Mouse (Mus musculus) embryonic facial prominence, embryonic 10.5 days (tissue): ENCODE data around the gene Gm45140. TPM values are rescaled to one million over a fixed set of nuclear protein-coding genes. Genes with fewer than 3 reads are reported as not detected.

Experiments used
- DNase-seq: peaks from one replicate; pipeline ENCODE4 v3.0.0-alpha.2; 2017; ENCODE audit warnings: low spot score
- H3K27ac ChIP-seq: fragments of 300-500 bp; sonication (generic); replicated peaks from 2 replicates; pipeline ENCODE4 v1.5.1; 2016; ENCODE audit warnings: mild to moderate bottlenecking
- H3K27me3 ChIP-seq: fragments of 300-500 bp; sonication (generic); replicated peaks from 2 replicates; pipeline ENCODE4 v1.6.1; 2016; ENCODE audit warnings: low read depth, mild to moderate bottlenecking; ENCODE audit not compliant: poor library complexity, severe bottlenecking
- H3K36me3 ChIP-seq: fragments of 300-500 bp; sonication (generic); replicated peaks from 2 replicates; pipeline ENCODE4 v1.6.1; 2016; ENCODE audit warnings: mild to moderate bottlenecking, moderate library complexity
- H3K4me1 ChIP-seq: fragments of 300-500 bp; sonication (generic); 2 replicates; pipeline ENCODE4 v1.6.1; 2016
- H3K4me3 ChIP-seq: fragments of 300-500 bp; sonication (generic); 2 replicates; pipeline ENCODE4 v1.5.1; 2016; ENCODE audit warnings: mild to moderate bottlenecking, moderate library complexity
- H3K9me3 ChIP-seq: fragments of 300-500 bp; sonication (generic); 2 replicates; pipeline ENCODE4 v1.6.1; 2016; ENCODE audit warnings: mild to moderate bottlenecking
- WGBS: fragments of 180-500 bp; shearing (Covaris S2); methylation state at CpG from one replicate; pipeline ENCODE4 v1.1.7; 2016; 5-methylcytosine and 5-hydroxymethylcytosine counted together
- polyA plus RNA-seq: library from polyadenylated mRNA; unstranded; fragments of >200 nt; fragmentation: Nextera tagmentation; extraction: Ambion mirVana; gene quantifications from 2 replicates; pipeline ENCODE4 v1.2.1, GENCODE M21; 2016

Gm45140 gene
- polyA plus RNA-seq, 1 experiment from 2014 or later, result 2.8 TPM

DNA sequence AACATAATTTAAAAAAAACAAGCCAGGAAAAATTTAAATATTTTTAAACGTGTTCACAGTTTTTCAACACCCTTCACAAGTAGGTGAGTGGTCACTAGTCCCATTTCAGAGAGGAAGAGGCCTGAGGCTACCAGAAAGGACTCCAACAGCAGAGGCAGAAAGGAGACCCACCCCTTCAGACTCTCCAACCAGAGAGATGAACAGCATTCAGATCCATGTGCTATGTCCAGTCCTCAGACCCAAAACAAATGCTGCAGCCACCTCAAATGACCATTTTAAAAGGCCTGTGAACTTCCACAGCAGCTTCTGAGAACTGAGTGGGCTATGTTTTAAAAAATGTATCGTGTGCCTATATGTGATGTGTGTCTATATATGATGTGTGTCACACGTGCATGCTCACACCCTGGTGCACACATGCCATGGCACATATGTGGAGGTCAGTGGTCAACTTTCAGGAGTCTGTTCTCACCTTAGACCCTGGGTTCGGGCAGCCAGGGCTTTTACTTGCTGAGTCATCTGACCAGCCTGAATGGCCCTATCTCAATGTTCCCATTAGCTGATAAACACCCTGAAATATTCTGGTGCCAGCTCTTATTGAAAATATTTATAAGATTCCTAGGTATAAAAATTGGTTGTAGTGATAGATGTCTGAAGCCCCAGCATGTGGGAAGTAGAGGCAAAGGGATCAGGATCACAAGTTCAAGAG, 27.7 kb downstream of the Gm45140 start:
- no peak for DNase-seq
- Histone ChIP-seq H3K9me3 (no peaks in the 10 kb centered on the region), H3K4me1 (peaks cover 33% of the 10 kb centered on the region), H3K4me3 (no peak overlapping the region), H3K36me3 (0 out of 2 replicates have a peak, but pooled peaks cover 6% of the 10 kb centered on the region), H3K27me3 (peaks cover 11% of the 10 kb centered on the region), H3K27ac (no peak overlapping the region)
- WGBS, result 86% methylated on average over 4 of the region's 4 CpGs

DNA sequence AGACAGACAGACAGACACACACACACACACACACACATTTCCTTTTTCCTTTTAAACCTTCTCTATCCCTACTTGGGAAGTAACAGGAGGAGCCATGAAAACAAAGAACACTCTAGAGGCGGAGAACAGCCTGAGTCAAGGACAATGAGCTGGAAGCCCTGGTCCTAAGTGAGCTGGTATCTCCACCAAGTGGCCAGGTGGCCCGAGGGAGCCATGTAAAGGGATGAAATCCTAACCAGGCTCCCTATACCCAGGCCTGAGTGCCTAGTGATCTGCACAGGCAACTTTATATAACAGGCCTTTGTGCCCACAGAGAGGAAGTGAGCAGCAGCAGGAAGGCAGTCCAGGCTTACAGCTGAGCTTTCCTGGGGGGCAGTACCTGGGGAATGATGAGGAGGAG, 28.7 kb downstream of the Gm45140 start:
- H3K4me1 ChIP-seq, result peaks cover 25% of the 10 kb centered on the region
- H3K27ac ChIP-seq, result no peak overlapping the region
- H3K9me3 ChIP-seq, result no peaks in the 10 kb centered on the region
- no peak for DNase-seq
- H3K36me3 ChIP-seq, result 0 out of 2 replicates have a peak, but pooled peaks cover 6% of the 10 kb centered on the region
- H3K4me3 ChIP-seq, result no peak overlapping the region
- WGBS, result 49% methylated on average over 2 of the region's 2 CpGs
- H3K27me3 ChIP-seq, result peaks cover 11% of the 10 kb centered on the region

DNA sequence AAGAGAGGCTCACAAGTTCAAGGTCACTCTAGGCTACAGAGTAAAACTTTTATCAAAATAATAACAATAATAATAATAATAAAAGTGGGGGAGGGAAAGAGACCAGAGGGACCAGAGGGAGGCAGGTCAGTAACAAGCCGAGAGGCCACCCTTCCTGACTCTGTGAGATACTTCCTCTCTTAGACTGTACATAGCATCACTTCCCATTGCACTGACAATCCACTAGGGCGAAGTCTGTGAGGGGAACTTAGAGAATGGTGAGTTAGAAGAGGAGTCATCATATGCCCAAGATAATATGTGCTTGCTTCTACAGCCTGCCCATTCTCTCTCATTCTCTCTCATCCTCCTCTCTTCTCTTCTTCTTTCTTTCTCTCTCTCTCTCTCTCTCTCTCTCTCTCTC, 29.6 kb downstream of the Gm45140 start:
- Histone ChIP-seq H3K4me3 (no peak overlapping the region), H3K4me1 (peaks cover 17% of the 10 kb centered on the region), H3K27ac (no peak overlapping the region), H3K9me3 (no peaks in the 10 kb centered on the region), H3K27me3 (peaks cover 11% of the 10 kb centered on the region), H3K36me3 (0 out of 2 replicates have a peak, but pooled peaks cover 6% of the 10 kb centered on the region)
- WGBS, result 79% methylated on average over 2 of the region's 2 CpGs
- no peak for DNase-seq

DNA sequence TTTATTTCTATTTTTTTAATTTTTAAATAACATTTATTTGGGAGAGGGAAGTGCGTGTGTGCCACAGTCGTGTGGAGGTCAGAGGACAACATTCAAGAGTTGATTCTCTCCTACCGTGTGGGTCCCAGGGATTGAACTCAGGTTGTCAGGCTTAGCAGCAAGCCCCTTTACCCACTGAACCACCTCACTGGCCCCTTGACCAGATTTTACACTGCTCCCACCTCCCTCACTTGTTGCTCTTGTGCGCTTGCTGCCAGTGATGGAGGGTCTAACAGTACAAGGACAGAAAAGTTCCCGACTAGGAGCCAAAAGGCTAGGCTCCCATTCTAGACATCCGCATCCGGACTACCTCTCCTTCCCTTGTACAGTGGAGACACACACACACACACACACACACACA, 30.1 kb downstream of the Gm45140 start:
- no peak for DNase-seq
- Histone ChIP-seq H3K36me3 (0 out of 2 replicates have a peak, but pooled peaks cover 6% of the 10 kb centered on the region), H3K9me3 (no peaks in the 10 kb centered on the region), H3K4me1 (peaks cover 11% of the 10 kb centered on the region), H3K27ac (no peak overlapping the region), H3K4me3 (no peak overlapping the region), H3K27me3 (peaks cover 11% of the 10 kb centered on the region)
- WGBS, result 91% methylated on average over 7 of the region's 7 CpGs

DNA sequence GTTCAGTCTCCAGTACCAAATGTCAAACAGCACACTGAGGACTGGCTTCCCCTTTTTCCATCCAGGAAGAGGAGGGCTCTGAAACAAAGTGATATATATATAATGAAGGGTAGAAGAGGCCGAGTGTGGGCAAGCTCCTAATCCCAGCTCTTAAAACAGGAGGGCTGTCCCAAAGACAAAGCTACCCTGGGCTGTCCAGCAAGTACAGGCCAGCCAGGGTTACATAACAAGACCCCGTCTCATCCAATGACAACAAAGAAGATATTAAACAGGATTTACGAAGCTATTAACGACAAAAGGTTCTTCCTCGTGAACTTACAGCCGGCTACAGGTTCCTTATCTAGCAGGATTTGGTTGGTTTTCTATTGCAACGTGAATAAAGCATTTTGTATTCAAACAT, 30.7 kb downstream of the Gm45140 start:
- H3K4me1 ChIP-seq, result 0 out of 2 replicates have a peak, but pooled peaks cover 8% of the 10 kb centered on the region
- no peaks in the 10 kb centered on the region for H3K9me3 ChIP-seq
- WGBS, result 85% methylated on average over 7 of the region's 7 CpGs
- no peak for DNase-seq
- 0 out of 2 replicates have a peak, but pooled peaks cover 6% of the 10 kb centered on the region for H3K36me3 ChIP-seq
- no peak overlapping the region for H3K4me3 ChIP-seq
- H3K27ac ChIP-seq, result no peak overlapping the region
- peaks cover 6% of the 10 kb centered on the region for H3K27me3 ChIP-seq

DNA sequence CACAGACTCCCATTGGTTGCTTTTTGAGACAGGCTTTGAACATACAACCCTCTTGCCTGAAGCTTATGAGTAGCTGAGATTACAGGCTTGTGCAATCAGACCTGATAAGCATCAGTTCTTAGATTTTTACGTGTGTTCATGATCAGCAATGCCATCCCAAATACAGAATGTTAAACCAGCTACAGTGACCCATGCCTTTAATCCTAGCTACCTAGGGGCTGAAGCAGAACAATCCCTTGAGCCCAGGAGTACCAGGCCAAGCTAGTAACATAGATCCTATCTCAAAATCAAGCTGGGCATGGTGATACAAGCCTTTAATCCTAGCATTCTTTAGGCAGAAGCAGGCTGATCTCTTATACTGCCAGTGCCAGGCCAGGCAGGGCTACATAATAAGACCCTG, 31.6 kb downstream of the Gm45140 start:
- no peaks in the 10 kb centered on the region for H3K27me3 ChIP-seq
- DNase-seq, result no peak
- no peak overlapping the region for H3K4me3 ChIP-seq
- no peak overlapping the region for H3K27ac ChIP-seq
- H3K9me3 ChIP-seq, result no peaks in the 10 kb centered on the region
- 87% methylated on average over 1 of the region's 1 CpGs for WGBS
- 0 out of 2 replicates have a peak, but pooled peaks cover 4% of the 10 kb centered on the region for H3K4me1 ChIP-seq
- H3K36me3 ChIP-seq, result 0 out of 2 replicates have a peak, but pooled peaks cover 6% of the 10 kb centered on the region

DNA sequence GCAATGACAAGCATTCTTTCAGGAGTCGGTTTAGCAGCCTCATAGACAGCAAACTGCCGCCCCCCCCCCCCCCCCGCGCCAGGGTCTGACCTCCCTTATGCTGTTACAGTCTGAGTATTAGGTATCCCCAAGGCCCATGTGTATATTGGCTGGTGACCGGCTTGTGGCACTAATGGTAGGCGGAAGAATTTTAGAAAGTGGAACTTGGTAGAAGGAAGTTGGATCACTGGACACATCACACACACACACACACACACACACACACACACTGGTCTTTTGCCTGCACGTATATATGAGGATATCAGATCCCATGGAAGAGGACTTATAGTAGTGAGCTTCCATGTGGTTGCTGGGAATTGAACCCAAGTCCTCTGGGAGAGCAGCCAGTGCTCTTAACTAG, 33.1 kb downstream of the Gm45140 start:
- Histone ChIP-seq H3K9me3 (no peaks in the 10 kb centered on the region), H3K4me3 (no peak overlapping the region), H3K36me3 (0 out of 2 replicates have a peak, but pooled peaks cover 6% of the 10 kb centered on the region), H3K27me3 (no peaks in the 10 kb centered on the region), H3K27ac (no peak overlapping the region), H3K4me1 (0 out of 2 replicates have a peak, but pooled peaks cover 4% of the 10 kb centered on the region)
- WGBS, result 83% methylated on average over 7 of the region's 7 CpGs
- DNase-seq, result no peak

DNA sequence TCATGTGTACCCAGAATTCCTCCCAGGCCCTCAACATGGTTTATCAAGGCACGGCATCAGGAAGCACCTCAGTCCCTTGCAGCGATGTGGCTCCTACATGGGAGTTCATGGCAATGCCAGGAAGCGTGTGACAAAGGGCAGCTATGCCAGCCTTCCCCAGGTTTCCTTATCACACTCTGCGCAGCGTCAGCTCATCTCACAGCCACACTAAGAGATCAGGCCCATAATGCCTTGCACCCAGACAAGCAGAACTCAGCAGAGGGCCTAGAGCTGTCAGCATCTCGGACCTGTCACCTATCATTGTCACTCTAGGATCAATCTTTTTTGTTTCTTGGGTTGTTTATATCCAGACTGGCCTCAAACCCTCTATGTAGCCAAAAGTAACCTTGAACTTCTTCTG, 36.0 kb downstream of the Gm45140 start:
- H3K27me3 ChIP-seq, result no peaks in the 10 kb centered on the region
- DNase-seq, result no peak

DNA sequence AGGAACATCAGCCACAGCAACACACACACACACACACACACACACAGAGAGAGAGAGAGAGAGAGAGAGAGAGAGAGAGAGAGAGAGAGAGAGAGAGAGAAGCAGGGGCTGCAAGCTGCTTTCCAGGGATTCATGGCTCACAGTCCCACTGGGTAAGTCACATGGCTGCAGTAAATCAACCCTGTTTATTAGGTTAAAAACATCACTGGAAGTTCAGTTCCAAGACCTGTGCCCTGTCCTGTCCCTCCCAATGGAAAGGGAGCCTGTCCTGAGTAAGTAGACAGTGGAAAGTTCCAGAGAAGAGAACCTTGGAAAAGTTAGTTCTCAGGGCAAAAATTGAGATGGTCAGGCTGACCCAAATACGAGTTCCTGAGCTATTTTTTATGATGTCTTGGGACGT, 38.3 kb downstream of the Gm45140 start:
- no peaks in the 10 kb centered on the region for H3K9me3 ChIP-seq
- DNase-seq, result no peak
- H3K36me3 ChIP-seq, result peaks cover 5% of the 10 kb centered on the region
- no peaks in the 10 kb centered on the region for H3K27me3 ChIP-seq
- no peak overlapping the region for H3K27ac ChIP-seq
- no peak overlapping the region for H3K4me3 ChIP-seq
- WGBS, result 50% methylated on average over 2 of the region's 2 CpGs
- 0 out of 2 replicates have a peak, but pooled peaks cover 7% of the 10 kb centered on the region for H3K4me1 ChIP-seq

More for the DNA sequence above, 36.0 kb downstream of the Gm45140 start:
- Histone ChIP-seq H3K36me3 (0 out of 2 replicates have a peak, but pooled peaks cover 2% of the 10 kb centered on the region), H3K27ac (no peak overlapping the region), H3K4me1 (0 out of 2 replicates have a peak, but pooled peaks cover 7% of the 10 kb centered on the region), H3K9me3 (no peaks in the 10 kb centered on the region), H3K4me3 (no peak overlapping the region)
- 88% methylated on average over 6 of the region's 6 CpGs for WGBS

DNA sequence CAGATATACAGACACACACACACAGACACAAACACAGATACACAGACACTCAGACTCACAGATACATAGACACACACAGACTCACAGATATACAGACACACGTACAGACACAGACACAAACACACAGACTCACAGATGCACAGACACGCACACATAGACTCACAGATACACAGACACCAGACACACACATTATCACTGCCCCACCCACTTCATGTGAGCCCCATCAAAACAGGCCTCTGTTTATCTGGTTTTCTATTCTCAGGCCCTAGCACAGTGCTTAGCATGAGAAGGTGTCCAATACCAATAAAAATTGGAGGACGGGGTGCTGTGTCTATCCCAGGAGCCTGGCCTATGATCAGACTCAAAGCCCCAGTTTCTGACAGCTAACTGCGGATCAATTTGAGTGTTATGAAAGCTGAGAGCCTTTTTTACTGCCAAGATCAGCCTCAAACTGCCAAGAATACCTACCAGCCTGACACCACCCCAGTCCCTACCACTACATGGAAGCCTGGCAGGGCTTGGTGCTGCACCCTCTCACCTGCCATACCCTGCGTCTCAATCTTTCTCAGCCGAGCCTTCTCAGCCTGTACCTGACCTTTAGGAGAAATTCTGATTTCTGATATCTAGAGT, 39.2 kb downstream of the Gm45140 start:
- H3K4me3 ChIP-seq, result no peak overlapping the region
- H3K36me3 ChIP-seq, result peaks cover 10% of the 10 kb centered on the region
- H3K9me3 ChIP-seq, result no peaks in the 10 kb centered on the region
- H3K4me1 ChIP-seq, result 0 out of 2 replicates have a peak, but pooled peaks cover 7% of the 10 kb centered on the region
- no peak for DNase-seq
- 90% methylated on average over 6 of the region's 6 CpGs for WGBS
- H3K27me3 ChIP-seq, result no peaks in the 10 kb centered on the region
- H3K27ac ChIP-seq, result no peak overlapping the region

DNA sequence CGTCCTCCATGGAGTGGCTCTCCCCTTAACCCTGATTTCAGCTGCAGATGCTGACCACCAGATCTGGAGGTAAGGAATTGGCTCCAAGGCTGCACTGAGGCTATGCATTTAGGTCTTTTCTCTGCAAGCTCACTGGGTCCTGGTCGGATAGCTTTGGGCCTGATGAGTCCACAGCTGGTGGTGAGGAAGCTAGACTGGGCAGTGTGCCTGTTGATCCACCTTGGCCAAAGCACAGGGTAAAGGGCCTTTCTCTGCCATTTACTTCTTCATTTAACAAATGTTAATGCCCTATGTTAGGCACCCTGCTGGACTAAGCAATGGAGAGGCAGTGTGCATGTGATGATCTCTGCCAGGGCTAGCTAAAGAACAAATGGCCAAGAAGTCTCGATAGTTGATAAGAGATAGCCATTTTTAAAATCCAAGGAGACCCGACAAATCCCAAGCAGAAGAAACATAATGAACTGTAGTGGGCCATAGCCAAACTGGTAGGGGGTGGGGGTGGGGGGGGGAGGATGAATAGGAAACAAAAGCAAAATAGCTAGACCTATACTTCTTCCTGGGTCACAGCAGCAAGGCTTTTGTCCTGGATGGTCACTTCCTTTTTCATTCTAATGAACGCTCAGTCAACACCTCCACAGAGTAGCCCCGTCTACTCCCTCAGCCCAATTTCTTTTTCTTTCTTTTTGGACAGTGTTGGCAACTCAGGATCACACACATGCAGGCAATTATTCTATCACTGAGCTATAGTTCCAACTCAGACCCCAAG, 40.0 kb downstream of the Gm45140 start:
- H3K36me3 ChIP-seq, result peaks cover 10% of the 10 kb centered on the region
- H3K27me3 ChIP-seq, result no peaks in the 10 kb centered on the region
- no peaks in the 10 kb centered on the region for H3K9me3 ChIP-seq
- 71% methylated on average over 6 of the region's 6 CpGs for WGBS
- H3K4me1 ChIP-seq, result 0 out of 2 replicates have a peak, but pooled peaks cover 7% of the 10 kb centered on the region
- no peak overlapping the region for H3K27ac ChIP-seq
- H3K4me3 ChIP-seq, result no peak overlapping the region
- DNase-seq, result no peak

DNA sequence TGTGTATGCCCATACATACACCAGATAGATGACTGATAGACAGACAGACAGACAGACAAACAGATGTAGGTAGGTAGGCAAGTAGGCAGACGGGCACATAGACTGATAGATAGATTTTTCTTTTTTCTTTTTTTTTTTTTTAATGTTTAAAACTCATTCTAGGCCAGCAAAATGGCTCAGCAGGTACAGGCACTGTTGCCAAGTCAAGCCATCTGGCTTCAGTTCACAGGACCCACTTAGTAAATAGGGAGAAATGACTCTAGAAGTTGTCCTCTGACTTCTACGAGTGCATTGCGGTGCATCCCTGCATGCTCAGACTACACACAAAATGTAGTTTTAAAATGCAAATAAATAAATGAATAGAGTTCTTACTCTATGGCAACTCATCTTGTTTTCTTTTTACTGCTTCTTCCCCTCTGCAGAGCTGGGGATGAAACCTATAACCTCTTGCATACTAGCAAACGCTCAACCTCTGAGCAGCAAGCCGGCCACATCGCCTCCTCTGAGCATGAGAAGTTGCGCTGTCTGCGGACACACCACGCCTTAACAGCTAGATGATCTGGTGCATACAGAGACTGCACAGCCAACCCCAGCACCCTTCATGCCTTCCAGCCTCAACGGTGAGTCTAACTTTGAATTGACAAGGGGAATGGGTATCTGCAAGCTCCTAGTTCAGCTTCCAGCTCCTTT, 41.6 kb downstream of the Gm45140 start:
- H3K27ac ChIP-seq, result no peak overlapping the region
- H3K4me1 ChIP-seq, result 0 out of 2 replicates have a peak, but pooled peaks cover 7% of the 10 kb centered on the region
- H3K36me3 ChIP-seq, result peaks cover 10% of the 10 kb centered on the region
- H3K4me3 ChIP-seq, result no peak overlapping the region
- no peaks in the 10 kb centered on the region for H3K27me3 ChIP-seq
- no peak for DNase-seq
- 94% methylated on average over 10 of the region's 10 CpGs for WGBS
- H3K9me3 ChIP-seq, result no peaks in the 10 kb centered on the region
